Mouse (Mus musculus) liver, embryonic 12.5 days (tissue): ENCODE measurements around the gene Aimp2. TPM values are rescaled to one million over a fixed set of nuclear protein-coding genes. Genes with fewer than 3 reads are reported as not detected.

Experiments
- ATAC-seq: fragments of 200-750 bp; cut with Nextera tagmentation; 2 replicates; pipeline ENCODE4 v1.8.0; 2017; ENCODE audit warnings: moderate number of reproducible peaks, mild to moderate bottlenecking, moderate library complexity
- H3K27ac ChIP-seq: fragments of 300-500 bp; sonication (generic); 2 replicates; pipeline ENCODE4 v1.5.1; 2016; ENCODE audit warnings: mild to moderate bottlenecking
- H3K27me3 ChIP-seq: fragments of 300-500 bp; sonication (generic); replicated peaks from 2 replicates; pipeline ENCODE4 v1.6.1; 2016; ENCODE audit warnings: mild to moderate bottlenecking, moderate library complexity
- H3K36me3 ChIP-seq: fragments of 300-500 bp; sonication (generic); 2 replicates; pipeline ENCODE4 v1.6.1; 2016; ENCODE audit warnings: mild to moderate bottlenecking, moderate library complexity
- H3K4me1 ChIP-seq: fragments of 300-500 bp; sonication (generic); 2 replicates; pipeline ENCODE4 v1.6.1; 2016
- H3K4me2 ChIP-seq: fragments of 300-500 bp; sonication (generic); 2 replicates; pipeline ENCODE4 v1.6.1; 2016; ENCODE audit warnings: mild to moderate bottlenecking, moderate library complexity
- H3K4me3 ChIP-seq: fragments of 300-500 bp; sonication (generic); 2 replicates; pipeline ENCODE4 v1.5.1; 2016; ENCODE audit warnings: mild to moderate bottlenecking, moderate library complexity
- H3K9ac ChIP-seq: fragments of 300-500 bp; sonication (generic); 2 replicates; pipeline ENCODE4 v1.6.1; 2016; ENCODE audit warnings: mild to moderate bottlenecking, moderate library complexity
- H3K9me3 ChIP-seq: fragments of 300-500 bp; sonication (generic); replicated peaks from 2 replicates; pipeline ENCODE4 v1.6.1; 2016; ENCODE audit warnings: mild to moderate bottlenecking, moderate library complexity
- WGBS: fragments of 180-500 bp; shearing (Covaris S2); methylation state at CpG from one replicate; pipeline ENCODE4 v1.1.7; 2016; ENCODE audit not compliant: insufficient replicate concordance; 5-methylcytosine and 5-hydroxymethylcytosine counted together
- polyA plus RNA-seq: library from polyadenylated mRNA; unstranded; fragments of >200 nt; fragmentation: Nextera tagmentation; extraction: Ambion mirVana; gene quantifications from 2 replicates; pipeline ENCODE4 v1.2.1, GENCODE M21; 2016

Gene Aimp2
- polyA plus RNA-seq = 82.8 and 83.1 TPM in 2 replicates

DNA sequence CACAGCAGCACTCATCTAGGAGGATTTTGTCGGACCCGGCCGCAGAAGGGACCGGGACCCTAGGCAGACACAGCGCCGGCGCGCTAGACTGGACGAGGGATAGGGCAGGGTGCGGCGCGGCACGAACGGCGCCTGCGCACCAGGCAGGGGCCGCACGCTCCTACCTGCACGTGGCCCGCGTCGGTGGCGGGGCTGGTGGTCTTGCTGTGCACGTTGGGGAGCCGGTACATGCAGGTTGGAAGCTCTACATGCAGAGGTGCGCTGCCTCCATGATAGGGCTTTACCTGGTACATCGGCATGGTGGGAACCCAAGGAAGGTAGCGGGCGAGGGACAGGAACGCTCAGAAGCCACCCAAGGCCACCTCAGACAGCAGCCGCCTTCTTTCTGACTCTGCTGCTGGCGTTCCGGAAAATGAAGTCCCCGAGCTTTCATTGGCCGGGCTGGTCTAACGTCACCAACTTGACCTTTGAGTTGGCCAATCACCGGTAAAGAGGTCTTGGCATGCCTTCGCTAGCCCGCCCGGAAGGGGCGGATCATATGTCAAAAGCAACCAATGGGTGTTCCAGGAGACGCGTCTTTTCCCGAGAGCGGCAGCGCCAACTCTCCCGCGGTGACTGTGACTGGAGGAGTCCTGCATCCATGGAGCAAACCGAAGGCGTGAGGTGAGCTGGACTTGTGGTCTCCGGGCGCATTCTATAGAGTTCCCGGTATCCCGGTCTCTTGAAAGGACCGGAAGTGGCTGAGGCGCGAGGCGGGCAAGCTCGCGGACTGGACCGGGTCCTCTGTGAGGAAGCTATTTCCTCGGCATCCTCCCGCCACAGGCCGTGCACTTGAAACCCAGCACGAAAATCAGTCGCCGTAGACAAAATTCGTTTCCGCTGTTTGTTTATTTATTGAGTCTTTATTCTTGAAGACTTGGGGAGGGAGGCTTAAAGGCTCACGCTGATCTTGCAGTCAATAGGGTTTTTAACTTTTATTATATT lies at the start of gene Aimp2, which contains the start of gene Pms2:
Aimp2 (minus strand) TSS at position 431 of the 984 bp plus-strand sequence.
Pms2 (plus strand) TSS at position 548 of the 984 bp plus-strand sequence.
- Histone ChIP-seq H3K9me3 (no peaks in the 10 kb centered on the region), H3K27me3 (no peaks in the 10 kb centered on the region), H3K9ac (peak within 1 kb of the TSS; percentile 84), H3K36me3 (peaks cover 62% of the 10 kb centered on the region), H3K4me2 (peak within 1 kb of the TSS; percentile 93), H3K27ac (peak within 1 kb of the TSS; percentile 98), H3K4me3 (peak within 1 kb of the TSS; percentile 74), H3K4me1 (peaks cover 39% of the 10 kb centered on the region)
- under 1% methylated on average over 70 of the region's 70 CpGs for WGBS
- peak; percentile 96 for ATAC-seq

DNA sequence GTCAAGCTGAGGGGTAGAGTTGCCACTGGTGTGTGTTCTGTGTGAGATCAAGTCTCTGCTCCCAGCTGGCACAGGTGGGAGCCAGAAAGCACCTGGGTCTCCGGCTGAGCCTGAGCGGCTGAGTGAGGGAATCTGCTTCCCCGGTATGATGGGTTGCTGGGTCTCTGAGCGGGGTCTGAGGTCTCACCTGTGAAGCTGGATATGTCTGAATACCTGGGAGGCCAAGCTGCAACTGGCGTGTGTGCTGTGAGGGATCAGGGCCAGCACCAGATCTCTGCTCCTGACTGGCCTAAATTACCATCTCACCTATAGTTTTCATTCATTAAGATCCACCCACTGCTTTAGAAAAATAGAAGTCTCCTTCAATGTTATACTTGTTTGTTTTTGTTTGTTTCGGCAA lies 47.5 kb upstream of the Aimp2 start:
- no peaks in the 10 kb centered on the region for H3K4me1 ChIP-seq
- no peaks in the 10 kb centered on the region for H3K27me3 ChIP-seq
- H3K4me2 ChIP-seq = no peak overlapping the region
- no peak overlapping the region for H3K4me3 ChIP-seq
- no peak for ATAC-seq
- no peak overlapping the region for H3K9ac ChIP-seq
- 76% methylated on average over 6 of the region's 6 CpGs for WGBS
- H3K27ac ChIP-seq = no peak overlapping the region
- H3K36me3 ChIP-seq = no peaks in the 10 kb centered on the region
- H3K9me3 ChIP-seq = no peaks in the 10 kb centered on the region

DNA sequence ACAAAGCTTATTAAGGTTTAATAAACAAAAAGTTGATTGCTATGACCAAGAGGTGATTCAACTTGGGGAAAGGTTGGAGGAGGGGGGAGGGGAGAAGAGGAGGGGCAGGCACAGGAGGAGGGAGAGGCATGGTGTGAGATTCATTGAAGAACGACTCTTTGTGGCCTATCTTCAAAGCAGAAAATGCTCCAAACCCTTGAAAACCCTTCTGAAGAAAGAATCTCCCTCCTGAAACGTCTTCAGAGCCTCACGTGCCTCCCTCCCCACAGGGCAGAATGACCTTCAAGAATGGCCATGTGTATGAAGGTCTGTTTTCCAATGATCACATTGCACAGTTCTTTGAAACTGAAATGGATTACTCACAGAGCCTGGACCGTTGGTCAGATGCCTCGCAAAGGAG lies 40.4 kb upstream of the Aimp2 start:
- no peaks in the 10 kb centered on the region for H3K36me3 ChIP-seq
- no peak overlapping the region for H3K4me2 ChIP-seq
- no peak for ATAC-seq
- H3K4me1 ChIP-seq = no peaks in the 10 kb centered on the region
- no peak overlapping the region for H3K9ac ChIP-seq
- H3K27ac ChIP-seq = no peak overlapping the region
- no peaks in the 10 kb centered on the region; the same call in 1 of the 2 replicates for H3K27me3 ChIP-seq
- no peak overlapping the region for H3K4me3 ChIP-seq
- H3K9me3 ChIP-seq = no peaks in the 10 kb centered on the region
- 40% methylated on average over 5 of the region's 5 CpGs for WGBS

DNA sequence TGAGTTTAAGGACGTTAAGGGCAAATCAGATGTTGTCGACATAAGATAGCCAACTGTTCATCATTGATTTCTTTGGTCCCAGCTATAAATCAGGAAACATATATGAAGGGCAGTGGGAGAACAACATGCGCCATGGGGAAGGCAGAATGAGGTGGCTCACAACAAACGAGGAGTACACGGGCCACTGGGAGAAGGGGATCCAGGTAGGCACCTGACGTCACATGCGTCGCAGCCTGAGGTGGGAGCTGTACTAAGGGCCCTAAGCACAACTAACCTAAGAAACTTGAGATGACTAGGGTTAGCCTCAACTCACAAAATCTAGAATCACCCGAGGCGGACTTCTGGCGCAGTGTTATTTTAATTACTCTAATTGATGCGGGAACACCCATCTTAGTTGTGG lies 38.7 kb upstream of the Aimp2 start:
- no peaks in the 10 kb centered on the region for H3K4me1 ChIP-seq
- 77% methylated on average over 12 of the region's 12 CpGs for WGBS
- no peak overlapping the region for H3K27ac ChIP-seq
- no peaks in the 10 kb centered on the region for H3K36me3 ChIP-seq
- H3K9ac ChIP-seq = no peak overlapping the region
- no peak overlapping the region for H3K4me3 ChIP-seq
- no peak overlapping the region for H3K4me2 ChIP-seq
- H3K27me3 ChIP-seq = no peaks in the 10 kb centered on the region; the same call in 1 of the 2 replicates
- H3K9me3 ChIP-seq = no peaks in the 10 kb centered on the region
- ATAC-seq = no peak

DNA sequence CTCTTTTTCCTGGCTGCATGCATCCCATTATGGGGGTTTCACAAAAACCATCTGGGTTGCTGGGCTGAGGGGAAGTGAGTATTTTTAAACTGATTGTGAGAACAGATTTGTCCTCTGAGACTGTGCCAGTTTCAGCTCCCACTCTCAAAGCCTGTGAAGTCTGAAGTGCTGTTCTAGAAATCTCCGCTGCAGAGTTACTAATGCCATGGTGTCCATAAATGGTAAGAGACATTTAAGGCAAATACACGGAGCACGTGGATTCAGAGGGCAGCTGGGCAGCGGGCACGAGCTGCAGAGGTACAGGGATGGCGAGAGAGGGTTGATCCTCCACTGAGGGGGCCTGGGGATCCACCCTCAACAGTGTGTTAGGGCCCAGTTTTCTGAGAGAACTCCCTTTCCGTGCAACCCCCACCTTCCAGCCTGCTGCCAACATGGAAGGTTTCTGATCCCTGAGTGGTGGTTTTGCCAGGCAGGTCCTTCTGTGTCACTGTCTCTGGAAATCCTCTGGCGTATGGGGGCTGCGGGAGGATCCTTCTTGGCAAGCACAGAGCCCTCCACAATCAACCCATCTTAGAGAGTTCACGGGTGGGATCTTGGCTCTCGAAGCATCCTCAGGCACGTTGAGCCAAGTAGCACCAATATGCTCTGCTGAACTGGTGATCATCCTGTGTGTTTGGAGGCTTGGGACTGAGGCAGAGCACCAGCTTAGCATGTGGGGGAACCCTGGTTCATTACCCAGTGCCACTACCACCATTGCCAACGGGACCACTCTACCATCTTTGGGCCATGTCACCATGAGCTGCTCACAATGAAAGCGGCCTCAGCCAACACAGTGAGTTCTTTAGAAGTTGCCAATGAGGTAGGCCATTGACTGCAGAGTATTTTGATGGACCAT lies 33.8 kb upstream of the Aimp2 start:
- no peaks in the 10 kb centered on the region for H3K4me1 ChIP-seq
- H3K4me3 ChIP-seq = no peak overlapping the region
- no peaks in the 10 kb centered on the region for H3K9me3 ChIP-seq
- H3K27ac ChIP-seq = no peak overlapping the region
- no peak overlapping the region for H3K9ac ChIP-seq
- 72% methylated on average over 14 of the region's 14 CpGs for WGBS
- ATAC-seq = no peak
- no peaks in the 10 kb centered on the region; the same call in 1 of the 2 replicates for H3K27me3 ChIP-seq
- H3K36me3 ChIP-seq = no peaks in the 10 kb centered on the region
- H3K4me2 ChIP-seq = no peak overlapping the region

DNA sequence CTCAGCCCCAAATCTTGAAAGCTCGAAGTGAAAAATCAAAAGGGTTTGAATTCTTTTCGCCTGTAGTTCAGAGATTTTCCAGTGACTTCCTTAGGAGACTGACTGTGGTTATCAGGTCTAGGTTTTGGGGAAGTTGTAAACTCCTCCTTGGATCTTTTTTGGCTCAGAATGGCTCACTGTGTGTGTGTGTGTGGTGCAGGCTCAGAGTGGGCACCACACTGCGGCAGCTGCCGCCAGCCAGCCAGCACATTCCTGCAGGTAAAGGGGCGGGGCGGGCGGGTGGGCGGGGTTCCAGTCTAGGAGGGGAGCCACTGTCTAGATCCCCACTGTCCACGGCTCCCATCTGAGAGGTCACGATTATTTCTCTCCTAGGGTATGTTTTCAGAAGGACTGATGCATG lies 31.9 kb upstream of the Aimp2 start:
- Histone ChIP-seq H3K27ac (no peak overlapping the region), H3K4me1 (peaks cover 7% of the 10 kb centered on the region; the same call in 1 of the 2 replicates), H3K9me3 (no peaks in the 10 kb centered on the region), H3K4me3 (no peak overlapping the region), H3K36me3 (no peaks in the 10 kb centered on the region), H3K9ac (no peak overlapping the region), H3K4me2 (no peak overlapping the region), H3K27me3 (no peaks in the 10 kb centered on the region)
- 18% methylated on average over 10 of the region's 10 CpGs for WGBS
- no peak for ATAC-seq

DNA sequence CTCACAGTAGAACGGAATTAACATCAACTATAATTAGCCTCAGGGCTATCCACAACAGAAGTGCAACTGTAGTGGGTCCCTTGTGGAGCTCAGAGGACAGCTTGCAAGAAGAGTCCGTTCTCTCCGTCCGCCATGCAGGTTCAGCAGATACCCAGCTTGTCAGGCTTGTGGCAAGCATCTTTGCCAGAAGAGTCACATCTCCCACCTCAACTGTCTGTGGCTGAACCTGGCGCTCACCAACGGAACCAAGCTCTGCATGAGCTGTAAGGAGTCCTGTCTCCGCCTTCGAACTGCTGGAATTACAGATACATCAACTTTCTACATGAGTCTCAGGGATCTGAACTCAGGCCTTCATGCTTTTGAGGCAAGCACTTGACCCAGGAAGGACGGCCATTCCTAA lies 26.5 kb upstream of the Aimp2 start:
- H3K4me3 ChIP-seq = no peak overlapping the region
- 78% methylated on average over 9 of the region's 9 CpGs for WGBS
- H3K27ac ChIP-seq = no peak overlapping the region
- H3K9me3 ChIP-seq = no peaks in the 10 kb centered on the region
- H3K27me3 ChIP-seq = no peaks in the 10 kb centered on the region
- H3K4me2 ChIP-seq = no peak overlapping the region
- no peak overlapping the region for H3K9ac ChIP-seq
- H3K4me1 ChIP-seq = peaks cover 7% of the 10 kb centered on the region; the same call in 1 of the 2 replicates
- H3K36me3 ChIP-seq = peaks cover 14% of the 10 kb centered on the region
- ATAC-seq = no peak

DNA sequence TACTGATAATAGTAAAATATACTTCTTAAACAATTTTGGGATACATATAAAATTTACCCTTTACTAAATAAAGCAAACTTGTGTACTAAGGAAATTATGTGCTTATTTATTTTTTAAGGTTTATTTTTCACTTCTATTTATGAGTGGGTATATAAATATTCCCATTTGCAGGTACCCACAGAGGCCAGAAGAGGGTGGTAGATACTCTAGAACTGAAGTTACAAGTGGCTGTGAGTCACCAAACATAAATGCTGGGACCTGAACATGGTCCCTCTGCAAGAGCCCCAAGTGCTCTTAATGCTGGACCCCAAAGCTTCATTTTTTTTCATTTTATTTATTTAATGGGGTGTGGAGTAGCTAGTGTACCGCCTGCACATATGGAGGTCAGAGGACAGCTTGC lies 24.2 kb upstream of the Aimp2 start:
- Histone ChIP-seq H3K4me2 (no peak overlapping the region), H3K27me3 (no peaks in the 10 kb centered on the region), H3K9ac (no peak overlapping the region), H3K27ac (no peak overlapping the region), H3K4me3 (no peak overlapping the region), H3K9me3 (no peaks in the 10 kb centered on the region), H3K36me3 (peaks cover 37% of the 10 kb centered on the region), H3K4me1 (peaks cover 7% of the 10 kb centered on the region; the same call in 1 of the 2 replicates)
- 79% methylated on average over 1 of the region's 1 CpGs for WGBS
- no peak for ATAC-seq

DNA sequence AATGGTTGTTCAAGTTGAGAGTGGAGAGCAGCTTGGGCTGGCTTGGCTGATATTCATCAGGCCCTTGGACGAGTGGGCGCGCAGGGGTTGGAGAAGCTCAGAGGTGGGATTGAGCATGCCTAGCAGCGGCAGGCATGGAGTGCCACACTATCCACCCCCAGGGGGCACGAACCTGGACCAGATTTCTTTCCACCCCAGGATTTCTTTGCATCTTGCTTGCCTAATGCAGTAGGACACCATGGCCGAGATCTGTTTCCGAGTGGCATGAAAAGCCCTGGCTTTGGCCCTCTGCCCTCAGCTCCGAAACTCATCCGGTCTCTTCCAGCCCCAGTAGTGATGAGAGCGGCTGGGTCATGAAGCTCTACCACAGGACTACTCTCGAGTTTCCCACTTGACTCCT lies 23.8 kb upstream of the Aimp2 start:
- no peak overlapping the region for H3K9ac ChIP-seq
- peaks cover 41% of the 10 kb centered on the region for H3K36me3 ChIP-seq
- no peak overlapping the region for H3K27ac ChIP-seq
- ATAC-seq = no peak
- no peaks in the 10 kb centered on the region for H3K27me3 ChIP-seq
- H3K4me3 ChIP-seq = no peak overlapping the region
- no peak overlapping the region for H3K4me2 ChIP-seq
- WGBS = 76% methylated on average over 11 of the region's 11 CpGs
- no peaks in the 10 kb centered on the region for H3K9me3 ChIP-seq
- peaks cover 7% of the 10 kb centered on the region; the same call in 1 of the 2 replicates for H3K4me1 ChIP-seq

DNA sequence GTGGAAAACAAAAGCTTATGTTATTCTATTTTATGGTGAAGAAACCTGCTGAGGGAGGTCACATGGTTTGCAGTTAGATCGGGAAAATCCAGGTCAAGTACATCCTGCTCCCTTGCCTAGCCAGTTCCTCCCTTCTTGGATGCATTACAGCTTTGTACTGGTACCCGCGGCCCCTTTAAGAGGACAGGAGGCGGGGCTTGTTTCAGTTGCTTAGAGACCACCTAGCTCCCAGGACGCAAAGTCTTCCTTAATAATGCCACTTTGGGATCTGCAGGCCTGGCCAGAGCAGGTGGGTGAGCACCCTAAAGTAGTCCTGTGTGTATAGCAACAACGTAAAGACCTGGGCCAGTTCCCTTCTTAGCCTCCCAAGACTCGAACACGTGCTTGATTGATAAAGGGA lies 23.2 kb upstream of the Aimp2 start, which contains the start of gene Rsph10b:
Rsph10b (plus strand) TSS at position 205 of the 400 bp plus-strand sequence.
- Histone ChIP-seq H3K4me3 (no peak within 1 kb of the TSS), H3K9me3 (no peaks in the 10 kb centered on the region), H3K4me2 (no peak within 1 kb of the TSS), H3K27me3 (no peaks in the 10 kb centered on the region), H3K36me3 (peaks cover 47% of the 10 kb centered on the region), H3K4me1 (peaks cover 7% of the 10 kb centered on the region; the same call in 1 of the 2 replicates), H3K9ac (no peak within 1 kb of the TSS), H3K27ac (no peak within 1 kb of the TSS)
- WGBS = 38% methylated on average over 8 of the region's 8 CpGs
- no peak for ATAC-seq

DNA sequence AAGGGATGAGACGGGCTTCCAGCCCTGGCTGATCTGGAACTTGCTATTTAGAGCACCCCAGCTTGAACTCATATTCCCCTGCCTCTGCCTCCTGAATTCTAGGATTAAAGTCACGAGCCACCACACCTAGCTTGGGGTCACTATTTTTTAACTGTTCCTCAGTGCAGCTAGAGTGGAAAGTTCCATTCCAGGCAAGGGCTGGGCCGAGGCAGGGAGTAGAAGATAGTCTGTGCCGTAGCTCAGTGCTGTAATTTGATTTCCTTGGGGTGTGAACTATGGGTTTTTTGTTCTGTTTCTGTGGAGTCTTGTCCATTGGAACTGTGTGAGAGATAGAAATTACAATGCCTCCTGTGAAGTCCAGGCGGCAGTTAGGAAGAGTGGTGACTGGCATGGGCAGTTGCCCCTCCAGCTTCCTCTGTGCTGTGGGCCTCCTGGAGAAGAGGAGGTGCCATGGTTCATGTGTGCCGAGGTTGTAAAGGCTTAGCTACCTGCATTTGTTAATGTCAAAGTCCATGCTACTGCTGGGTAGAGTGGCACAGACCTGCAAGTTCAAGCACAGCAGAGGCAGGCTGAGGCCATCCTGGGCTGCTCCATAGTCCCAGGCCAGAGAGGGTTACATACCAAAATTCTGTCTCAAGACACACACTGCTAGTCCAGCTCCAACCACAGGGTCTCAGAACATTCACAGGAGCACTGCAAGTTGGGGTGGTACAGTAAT lies 22.4 kb upstream of the Aimp2 start:
- H3K9ac ChIP-seq = no peak overlapping the region
- no peak overlapping the region for H3K27ac ChIP-seq
- H3K4me2 ChIP-seq = no peak overlapping the region
- no peaks in the 10 kb centered on the region for H3K9me3 ChIP-seq
- H3K4me1 ChIP-seq = peaks cover 2% of the 10 kb centered on the region; the same call in 1 of the 2 replicates
- 84% methylated on average over 6 of the region's 6 CpGs for WGBS
- H3K27me3 ChIP-seq = no peaks in the 10 kb centered on the region
- no peak overlapping the region for H3K4me3 ChIP-seq
- ATAC-seq = no peak
- H3K36me3 ChIP-seq = peaks cover 55% of the 10 kb centered on the region
